Mouse (Mus musculus) lung, adult 10 weeks (tissue): ENCODE results near the gene Tmem217. TPM values are rescaled to one million over a fixed set of nuclear protein-coding genes. Genes with fewer than 3 reads are reported as not detected.

Experiments used
- polyA plus RNA-seq: library from polyadenylated mRNA; stranded (reverse); fragments of 350-450 nt; fragmentation: Illumina TruSeq; extraction: RNeasy Lipid Tissue Mini Kit (QIAGEN cat#74804); gene quantifications from one replicate; pipeline ENCODE4 v1.2.3, GENCODE M21; 2014; ENCODE audit warnings: low read depth, low replicate concordance; ENCODE audit not compliant: insufficient read depth

The Tmem217 gene
- not detected for polyA plus RNA-seq

DNA sequence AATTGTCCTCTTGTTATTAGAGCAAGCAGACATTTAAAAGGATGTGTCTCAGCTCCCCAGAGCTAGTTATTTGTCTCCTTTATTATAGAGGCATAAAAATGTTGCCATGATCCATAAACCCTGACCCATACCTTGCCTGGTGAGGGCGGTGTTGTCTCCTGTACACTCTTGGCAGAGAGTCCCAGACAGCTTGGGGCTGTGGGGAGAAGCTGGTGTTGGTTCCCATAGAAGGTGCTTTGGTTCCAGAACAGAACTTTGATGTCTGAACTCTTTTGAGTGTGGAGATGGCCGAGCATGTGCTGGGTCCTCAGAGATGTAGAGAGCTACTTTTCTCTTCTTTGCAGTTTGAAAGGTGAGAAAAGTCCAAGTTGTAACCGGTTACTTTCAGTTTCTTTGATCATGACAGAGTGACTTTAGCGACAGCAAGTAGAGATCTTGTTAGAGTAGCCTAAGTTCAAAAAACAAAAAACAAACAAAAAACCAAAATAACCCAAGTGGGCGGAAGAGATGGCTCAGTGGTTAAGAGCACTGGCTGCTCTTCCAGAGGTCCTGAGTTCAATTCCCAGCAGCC is at the start of gene Tmem217:
Tmem217 (minus strand) TSS at position 224 of the 571 bp plus-strand sequence.

DNA sequence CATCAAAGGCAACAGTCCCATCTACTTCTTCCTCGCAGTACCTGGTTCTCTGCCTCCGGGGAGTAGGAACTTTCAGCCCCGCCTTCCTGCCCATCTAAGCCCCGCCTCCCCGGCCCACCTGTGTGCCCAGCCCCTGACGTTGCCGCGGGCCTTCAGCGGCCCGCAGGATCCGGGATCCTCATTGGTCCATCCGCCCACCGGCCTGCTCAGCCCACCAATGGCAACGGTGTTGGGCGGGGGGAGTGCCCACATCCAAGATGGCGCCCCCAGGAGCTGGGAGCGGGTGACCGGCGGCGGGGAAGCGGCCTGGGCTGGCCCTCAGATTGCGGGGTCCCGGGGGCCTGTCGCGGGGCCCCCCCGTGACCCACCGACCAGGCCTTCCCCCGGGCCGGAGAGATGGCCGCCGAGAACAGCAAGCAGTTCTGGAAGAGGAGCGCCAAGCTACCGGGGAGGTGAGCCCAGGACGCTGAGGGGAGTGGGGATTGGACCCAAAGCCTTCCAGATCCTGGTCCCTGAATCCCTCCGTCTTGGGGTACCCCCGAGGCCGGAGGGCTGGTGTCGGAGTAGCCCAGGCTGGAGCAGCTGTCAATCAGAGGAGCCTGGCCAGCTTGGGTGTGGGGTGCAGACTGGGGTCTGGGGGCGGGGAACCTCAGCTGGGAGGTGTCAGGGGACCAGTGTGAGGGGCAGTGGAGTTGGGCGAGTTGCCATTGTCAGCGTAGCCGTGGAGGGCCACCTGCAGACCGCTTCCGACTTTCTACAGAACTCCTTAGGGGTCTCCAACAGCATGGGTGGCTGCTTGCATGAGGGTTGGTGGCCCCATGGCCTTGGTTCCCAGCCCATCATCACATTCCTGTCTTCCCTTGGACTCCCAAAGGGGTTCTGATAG is 2.4 kb downstream of the Tmem217 start, which contains the start of the genes Gm17657 and Tbc1d22b:
Gm17657 (minus strand) TSS at position 96 of the 886 bp plus-strand sequence.
Tbc1d22b (plus strand) TSS at position 243 of the 886 bp plus-strand sequence.

DNA sequence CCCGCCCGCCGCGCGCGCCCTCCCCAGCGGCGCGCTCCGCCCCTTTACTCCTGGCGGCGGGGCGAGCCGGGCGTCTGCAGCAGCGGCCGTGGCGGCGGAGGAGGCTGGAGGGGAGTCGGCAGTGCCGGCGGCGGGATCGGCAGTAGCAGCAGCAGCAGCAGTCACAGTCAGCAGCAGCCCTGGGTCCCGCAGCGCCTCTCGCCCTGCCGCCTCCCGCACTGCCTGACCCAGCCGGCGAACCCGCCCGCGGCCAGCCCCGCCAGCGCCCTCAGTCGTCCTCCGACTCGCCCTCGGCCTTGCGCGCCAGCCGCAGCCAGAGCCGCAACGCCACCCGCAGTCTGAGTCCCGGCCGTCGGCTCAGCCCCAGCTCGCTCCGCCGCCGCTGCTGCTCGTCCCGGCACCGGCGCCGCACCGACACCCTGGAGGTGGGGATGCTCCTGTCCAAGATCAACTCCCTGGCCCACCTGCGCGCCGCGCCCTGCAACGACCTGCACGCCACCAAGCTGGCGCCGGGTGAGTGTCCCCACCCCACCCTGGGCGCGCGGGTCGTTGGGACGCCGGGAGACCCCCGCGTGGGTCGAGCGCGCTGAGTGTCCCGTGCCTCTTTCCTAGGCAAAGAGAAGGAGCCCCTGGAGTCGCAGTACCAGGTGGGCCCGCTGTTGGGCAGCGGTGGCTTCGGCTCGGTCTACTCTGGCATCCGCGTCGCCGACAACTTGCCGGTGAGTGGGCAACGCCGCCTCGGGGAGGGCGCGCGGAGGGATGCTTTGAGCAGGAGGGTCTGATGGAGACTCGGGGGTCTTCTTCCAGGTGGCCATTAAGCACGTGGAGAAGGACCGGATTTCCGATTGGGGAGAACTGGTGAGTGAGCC is 61.2 kb downstream of the Tmem217 start, which contains the start of gene Pim1:
Pim1 (plus strand) TSS at position 41 of the 869 bp plus-strand sequence.

Other genes with a start within 250 kb of the Tmem217 start
- gene Pi16, start 234.7 kb downstream of the Tmem217 start, polyA plus RNA-seq = 28.9 TPM
- 273 TPM for gene Mtch1, start 204.5 kb downstream of the Tmem217 start, polyA plus RNA-seq
- gene Fgd2, start 191.5 kb downstream of the Tmem217 start, polyA plus RNA-seq = 12.6 TPM
- gene Pim1, start 61.6 kb downstream of the Tmem217 start, polyA plus RNA-seq = 29.0 TPM
- not detected for gene Gm17657, start 2.7 kb downstream of the Tmem217 start, polyA plus RNA-seq
- gene Tbc1d22b, start 2.6 kb downstream of the Tmem217 start, polyA plus RNA-seq = 9.2 TPM
- gene Rnf8, start 62.4 kb upstream of the Tmem217 start, polyA plus RNA-seq = 26.6 TPM
- 0.23 TPM for gene Gm28043, start 62.5 kb upstream of the Tmem217 start, polyA plus RNA-seq
- 17.3 TPM for gene Cmtr1, start 108.2 kb upstream of the Tmem217 start, polyA plus RNA-seq
- 6.8 TPM for gene Ccdc167, start 164.7 kb upstream of the Tmem217 start, polyA plus RNA-seq